Mouse (Mus musculus) heart, adult 2 months (tissue): ENCODE measurements around the gene Asah2.

ENCODE experiments used
- CTCF ChIP-seq: fragments of 200-600 bp; IDR thresholded peaks from 2 replicates; pipeline ENCODE4 v1.8.1; 2022; ENCODE audit warnings: antibody characterized with exemption, mild to moderate bottlenecking, moderate library complexity
- POLR2A ChIP-seq: fragments of 200-500 bp; IDR thresholded peaks from 2 replicates; pipeline ENCODE4 v1.6.1; 2011; ENCODE audit warnings: mild to moderate bottlenecking, low read depth, low read length, control low read depth; ENCODE audit not compliant: insufficient read depth

DNA sequence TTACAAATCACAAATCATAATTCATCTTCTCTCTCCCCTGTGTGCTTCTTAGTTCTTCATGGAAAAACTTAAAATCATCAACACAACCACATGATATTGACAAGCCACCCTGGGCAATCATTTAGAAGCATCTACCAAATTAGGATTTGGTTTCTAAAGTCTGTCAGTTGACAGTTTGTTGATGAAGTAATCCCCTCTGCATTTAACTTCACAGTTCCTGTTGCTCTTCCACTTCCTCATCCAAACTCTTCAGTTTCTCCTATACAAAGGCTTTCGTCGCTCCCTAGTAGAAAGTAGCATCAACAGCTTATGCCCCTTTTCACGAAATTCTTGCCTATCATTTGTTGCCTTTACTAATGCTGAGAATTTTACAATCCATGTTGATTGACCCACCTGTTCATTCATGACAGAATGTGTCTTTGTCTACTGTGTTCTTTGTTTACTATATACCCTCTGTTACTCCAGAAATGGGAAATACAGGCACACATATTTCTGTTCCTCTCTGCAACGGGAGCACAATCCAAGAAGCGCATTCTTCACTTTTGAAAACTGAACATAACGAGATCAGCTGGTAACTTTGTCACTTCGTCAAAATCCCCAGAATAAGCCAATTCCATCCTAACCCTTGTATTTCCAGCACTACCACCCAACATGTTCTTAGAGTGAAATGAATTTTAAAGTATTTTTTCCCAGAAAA, 157.1 kb downstream of the Asah2 start:
- TF ChIP-seq CTCF (no peak), POLR2A (no peak)
